Mouse (Mus musculus) ovary, postnatal 10 days (tissue): ENCODE results near the gene Sp2.

Experiments used
- DNase-seq: peaks from one replicate; pipeline ENCODE4 v3.0.0; 2022; ENCODE audit warnings: low spot score

Gene Sp2

GRCm38 (mm10) chr11:96970341-96970740 lies 12.4 kb downstream of the Sp2 start:
- DNase-seq, result no peak

- DNase-seq, result no peak
These were observed 13.0 kb downstream of the Sp2 start for GRCm38 (mm10) chr11:96969746-96970145.

DNA sequence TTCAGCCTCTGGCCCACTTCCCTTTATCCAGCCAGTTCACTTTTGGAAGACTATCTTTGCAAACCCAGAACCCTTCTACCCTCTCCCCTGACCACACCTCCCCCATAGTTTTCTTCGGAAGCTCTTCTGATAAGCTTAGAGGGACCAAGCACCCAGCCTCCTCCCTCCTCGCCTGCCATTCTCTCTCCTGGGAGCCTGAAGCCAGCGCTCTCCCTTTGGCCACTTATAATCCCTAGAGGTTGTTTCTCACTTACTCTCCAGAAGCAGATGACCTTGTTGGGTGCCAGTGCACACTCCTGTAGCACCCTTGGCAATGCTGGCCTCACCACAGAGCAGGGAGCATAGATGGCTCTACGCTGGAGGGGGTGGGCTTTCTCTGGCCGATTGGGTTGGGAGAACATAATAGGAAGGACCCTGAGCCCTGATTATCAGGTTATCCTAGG lies 13.5 kb downstream of the Sp2 start:
- DNase-seq, result no peak

DNA sequence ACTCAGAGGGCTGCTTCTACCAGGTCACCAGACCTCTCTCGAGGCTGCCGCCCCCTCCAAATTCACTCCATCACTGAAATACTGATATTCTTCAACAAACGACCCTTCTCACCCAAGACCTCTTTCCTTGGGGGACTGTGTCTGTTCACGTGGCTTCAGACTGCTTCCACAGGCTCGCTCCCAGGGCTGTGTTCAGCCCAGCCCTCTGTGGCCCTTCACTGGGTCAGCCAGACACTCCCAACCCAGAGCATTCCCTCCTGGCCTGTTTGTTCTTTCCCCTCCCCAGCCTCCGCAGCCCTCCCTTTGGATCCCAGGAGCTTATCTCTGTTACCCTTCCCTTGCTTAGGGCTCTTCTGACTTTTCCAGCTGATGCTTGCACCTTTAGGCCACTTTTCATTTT lies 14.3 kb downstream of the Sp2 start:
- DNase-seq, result no peak

DNA sequence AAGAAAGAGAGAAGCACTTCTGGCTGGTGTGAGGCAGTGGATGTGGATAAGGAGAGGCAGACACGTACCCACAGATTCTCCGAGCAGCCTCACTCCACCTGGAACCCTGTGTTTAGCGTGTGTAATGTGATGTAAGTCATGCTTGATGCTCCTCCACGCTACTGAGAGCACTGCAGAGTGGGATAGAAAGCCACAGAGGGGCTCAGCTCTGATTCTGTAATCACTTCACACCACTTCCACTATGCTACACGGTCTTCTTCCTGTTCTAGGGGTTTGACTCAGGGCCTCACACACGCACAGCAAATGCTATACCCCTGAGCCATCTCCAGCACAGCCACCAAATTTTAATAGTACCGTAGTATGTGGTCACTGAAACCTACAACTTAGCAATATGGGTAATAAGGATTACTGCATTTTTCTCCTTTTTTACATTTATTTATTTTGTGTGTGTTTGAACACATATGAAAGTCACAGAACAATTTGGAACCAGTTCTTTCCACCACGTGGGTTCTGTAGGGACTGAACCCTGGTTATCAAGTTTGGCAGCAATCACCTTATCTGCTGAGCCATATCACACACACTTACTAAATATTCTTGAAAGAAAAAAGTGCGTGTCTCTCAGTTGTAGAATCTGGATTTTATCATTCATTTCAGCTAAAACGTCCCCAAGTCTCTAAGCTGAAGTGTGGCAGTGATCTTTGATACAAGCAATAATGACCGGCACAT lies 15.1 kb downstream of the Sp2 start:
- DNase-seq, result no peak

DNA sequence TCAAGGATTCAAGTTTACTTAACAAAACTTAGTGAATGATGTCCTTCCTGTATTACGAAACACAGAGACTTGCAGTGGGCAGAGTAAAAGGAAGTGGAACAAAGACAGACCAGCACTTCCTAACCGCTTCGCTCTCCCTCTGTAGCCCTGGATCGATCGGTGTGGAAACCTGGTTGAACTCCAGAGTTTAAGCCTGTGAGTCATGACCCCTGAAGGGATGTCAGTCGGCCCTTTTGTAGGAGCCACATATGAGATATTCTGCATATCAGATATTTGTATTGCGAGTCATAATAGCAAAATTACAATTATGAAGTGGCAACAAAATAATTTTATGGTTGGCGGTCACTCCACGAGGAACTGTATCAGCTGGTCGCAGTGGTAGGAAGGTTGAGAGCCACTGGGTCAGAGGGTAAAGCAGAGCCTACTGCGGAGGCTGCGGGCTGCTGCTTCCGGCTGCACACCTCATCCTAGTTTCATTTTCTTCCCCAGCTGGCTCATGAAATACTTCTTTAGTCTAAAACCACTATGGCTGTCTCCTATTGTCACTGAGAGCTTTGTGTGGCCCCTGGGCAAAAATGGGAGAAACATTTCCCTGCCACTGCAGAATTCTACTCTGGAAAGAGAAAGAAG lies 15.7 kb downstream of the Sp2 start:
- no peak for DNase-seq

DNA sequence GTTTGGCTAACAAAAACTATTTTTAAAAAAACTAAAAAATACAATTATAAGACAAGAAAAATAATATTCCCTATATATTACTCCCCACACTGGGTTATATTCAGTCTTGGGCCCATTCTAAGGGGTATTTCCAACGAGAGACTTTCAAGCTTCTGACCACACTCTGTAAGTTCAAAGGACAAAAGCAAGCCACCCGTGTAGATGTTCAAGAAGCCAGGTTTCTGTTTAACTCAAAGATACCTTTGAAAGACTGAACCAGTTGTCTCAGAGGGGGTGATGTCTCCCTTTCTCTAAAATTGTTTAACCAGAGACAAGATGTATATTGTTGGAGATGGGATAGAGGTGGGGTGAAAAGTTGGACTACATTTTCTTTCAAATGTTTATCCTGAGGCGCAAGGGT lies 16.6 kb downstream of the Sp2 start:
- no peak for DNase-seq

GRCm38 (mm10) chr11:96963580-96963979 lies 19.2 kb downstream of the Sp2 start:
- DNase-seq, result peak; percentile 77

- no peak for DNase-seq
These were observed 25.5 kb downstream of the Sp2 start for GRCm38 (mm10) chr11:96957061-96957805.

DNA sequence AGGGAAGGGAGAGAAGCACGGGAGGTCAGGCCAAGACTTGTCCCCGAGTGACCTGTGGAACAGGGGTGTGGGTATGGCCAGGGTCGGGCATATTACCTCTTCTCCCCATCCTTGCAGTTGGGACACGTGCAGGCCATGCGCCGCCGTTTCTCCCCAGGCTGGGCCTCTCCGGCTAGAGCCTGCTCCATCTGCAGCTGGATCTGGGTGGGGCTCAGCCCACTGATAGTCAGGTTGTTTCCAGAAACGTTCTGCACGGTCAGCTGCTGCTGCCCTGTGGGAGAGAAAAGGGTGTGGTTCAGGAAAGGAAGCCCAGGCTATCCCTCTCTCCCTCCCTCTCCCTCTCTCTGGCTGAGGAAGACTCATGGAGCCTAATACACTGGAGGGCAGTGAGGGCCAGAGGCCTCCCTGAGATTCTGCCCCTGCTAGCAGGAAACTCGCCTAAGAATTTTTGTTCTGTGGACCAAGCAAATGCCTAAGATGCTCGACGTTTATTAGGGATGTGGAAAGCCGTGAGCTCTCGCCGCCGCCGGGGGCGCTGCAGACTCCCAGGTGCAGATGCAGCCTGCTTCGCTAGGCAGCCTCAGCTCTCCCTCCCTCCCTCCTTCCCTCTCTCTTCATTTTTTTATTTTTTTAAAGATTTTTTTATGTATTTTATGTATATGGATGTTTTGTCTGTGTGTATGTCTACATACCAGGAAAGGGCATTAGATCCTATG lies 26.6 kb downstream of the Sp2 start:
- no peak for DNase-seq

DNA sequence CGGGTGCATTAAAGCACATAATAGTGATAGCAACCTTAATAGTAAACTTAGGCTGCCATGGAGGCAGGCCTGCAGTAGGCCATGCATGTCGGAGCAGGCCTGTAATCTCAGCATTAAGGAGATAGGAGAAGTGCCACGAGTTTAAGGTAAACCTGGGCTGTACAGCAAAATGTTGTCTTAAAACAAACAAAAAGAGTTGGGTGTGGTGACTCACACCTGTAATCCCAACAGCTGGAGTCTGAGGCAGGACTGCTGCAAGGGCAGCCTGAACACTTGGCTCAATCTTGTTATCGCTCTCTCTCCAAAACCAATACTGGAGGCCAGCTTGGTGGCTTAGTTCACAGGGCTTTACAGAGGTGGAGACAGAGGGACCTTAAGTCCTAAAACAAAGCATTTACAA lies 27.7 kb downstream of the Sp2 start:
- no peak for DNase-seq

DNA sequence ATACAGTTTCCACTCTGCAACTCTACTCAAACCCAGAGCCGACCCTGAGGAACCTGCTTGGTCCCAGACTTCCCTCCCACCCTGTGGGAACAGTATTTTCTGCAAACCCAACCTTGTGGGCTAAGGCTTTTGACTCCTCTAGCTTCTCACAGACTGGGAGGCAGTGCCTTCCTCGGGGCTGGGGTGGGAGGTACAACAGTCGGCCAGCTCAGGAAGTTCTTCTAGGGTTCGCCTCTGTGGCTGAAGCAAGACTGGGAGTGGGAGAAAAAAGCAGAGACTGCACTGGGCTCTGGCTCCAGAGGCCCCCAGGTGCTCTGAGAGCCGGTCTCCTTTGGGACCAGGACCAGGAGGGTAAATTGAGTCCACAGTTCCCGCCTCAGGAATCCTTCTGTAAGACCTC lies 29.9 kb downstream of the Sp2 start:
- no peak for DNase-seq

- no peak for DNase-seq
These were observed 30.3 kb downstream of the Sp2 start for GRCm38 (mm10) chr11:96952426-96952825.

GRCm38 (mm10) chr11:96950767-96951166 lies 32.0 kb downstream of the Sp2 start:
- no peak for DNase-seq

- no peak for DNase-seq
These were observed 34.9 kb downstream of the Sp2 start for GRCm38 (mm10) chr11:96947849-96948248.

- DNase-seq, result no peak
These were observed 36.3 kb downstream of the Sp2 start for GRCm38 (mm10) chr11:96946498-96946897.

- no peak for DNase-seq
These were observed 37.7 kb downstream of the Sp2 start for GRCm38 (mm10) chr11:96944844-96945580.

- DNase-seq, result peak; percentile 56
These were observed 38.9 kb downstream of the Sp2 start, which contains the start of gene Pnpo for GRCm38 (mm10) chr11:96943746-96944304. TSS of gene Pnpo (minus strand) at chr11:96943986.

DNA sequence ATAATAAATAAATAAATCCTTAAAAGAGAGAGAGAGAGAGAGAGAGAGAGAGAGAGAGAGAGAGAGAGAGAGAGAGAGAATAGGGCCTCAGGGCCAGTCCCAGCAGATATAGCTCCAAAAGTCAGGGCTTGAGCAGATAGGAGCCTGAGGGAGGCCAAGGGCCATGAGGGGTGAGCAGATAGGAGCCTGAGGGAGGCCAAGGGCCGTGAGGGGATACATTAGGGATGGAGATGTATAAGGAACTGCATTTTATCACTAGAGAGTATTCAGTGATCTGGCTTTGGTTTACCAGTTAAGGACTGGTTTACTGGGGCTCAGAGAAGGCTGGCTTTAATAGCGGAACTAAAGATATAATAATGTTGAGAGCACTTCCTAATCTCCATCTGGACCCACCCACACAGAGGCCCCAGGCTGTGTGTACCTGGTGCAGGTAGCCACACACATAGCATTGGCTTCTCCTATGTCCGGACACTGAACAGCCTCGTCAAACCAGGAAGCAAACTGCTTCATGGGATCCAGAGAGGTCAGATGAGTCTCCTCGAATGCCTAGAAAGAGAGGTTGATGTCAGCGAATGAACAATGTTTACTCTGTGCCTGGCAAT lies 40.7 kb downstream of the Sp2 start:
- no peak for DNase-seq

GRCm38 (mm10) chr11:96940578-96941465 lies 41.9 kb downstream of the Sp2 start:
- no peak for DNase-seq
